Mouse (Mus musculus) kidney, adult 9 months (tissue): Measurements from ENCODE around the gene Gabbr1.
"Not testable (repeated sequence)": the region's sequence is repeated elsewhere in the genome, so short reads cannot be mapped to it uniquely, and the experiment has no call there.

ENCODE experiments used
- DNase-seq: peaks from one replicate; pipeline ENCODE4 v3.0.0; 2022

The Gabbr1 gene

DNA sequence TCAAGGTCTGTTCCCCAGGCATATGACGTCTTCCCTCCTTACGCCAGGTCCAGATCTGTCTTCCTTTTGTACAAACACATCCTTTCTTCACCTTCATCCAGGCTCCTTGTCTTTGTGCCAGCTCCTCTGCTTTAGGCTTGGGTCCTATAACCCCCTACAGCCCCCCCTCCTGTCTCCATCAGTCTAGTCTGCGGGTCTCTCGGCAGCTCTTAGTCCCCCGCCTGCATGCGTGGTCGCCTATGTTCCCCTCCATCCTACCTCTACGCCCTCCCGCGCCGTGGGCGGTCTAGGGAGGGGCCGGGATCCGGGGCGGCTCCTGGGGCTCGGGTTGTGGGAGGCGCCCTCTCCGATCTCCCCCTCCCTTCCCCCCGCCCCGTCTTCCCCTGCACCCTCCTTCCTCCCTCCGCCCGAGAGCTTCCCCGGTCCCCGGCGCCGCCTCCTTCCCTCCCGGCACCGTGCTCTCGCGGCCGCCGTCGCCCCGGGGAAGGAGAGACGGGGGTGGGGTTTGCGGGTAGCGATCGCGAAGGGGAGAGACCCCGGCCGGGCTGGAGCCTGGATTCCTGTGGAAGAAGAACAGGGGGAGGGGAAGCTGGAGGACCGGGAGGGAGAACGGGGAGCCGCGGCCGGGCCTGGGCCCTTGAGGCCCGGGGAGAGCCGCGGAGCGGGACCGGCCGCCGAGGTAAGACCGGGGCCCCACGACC lies at the start of gene Gabbr1:
Gabbr1 (plus strand) TSS at position 356 of the 701 bp plus-strand sequence.
- peak; percentile 67 for DNase-seq

DNA sequence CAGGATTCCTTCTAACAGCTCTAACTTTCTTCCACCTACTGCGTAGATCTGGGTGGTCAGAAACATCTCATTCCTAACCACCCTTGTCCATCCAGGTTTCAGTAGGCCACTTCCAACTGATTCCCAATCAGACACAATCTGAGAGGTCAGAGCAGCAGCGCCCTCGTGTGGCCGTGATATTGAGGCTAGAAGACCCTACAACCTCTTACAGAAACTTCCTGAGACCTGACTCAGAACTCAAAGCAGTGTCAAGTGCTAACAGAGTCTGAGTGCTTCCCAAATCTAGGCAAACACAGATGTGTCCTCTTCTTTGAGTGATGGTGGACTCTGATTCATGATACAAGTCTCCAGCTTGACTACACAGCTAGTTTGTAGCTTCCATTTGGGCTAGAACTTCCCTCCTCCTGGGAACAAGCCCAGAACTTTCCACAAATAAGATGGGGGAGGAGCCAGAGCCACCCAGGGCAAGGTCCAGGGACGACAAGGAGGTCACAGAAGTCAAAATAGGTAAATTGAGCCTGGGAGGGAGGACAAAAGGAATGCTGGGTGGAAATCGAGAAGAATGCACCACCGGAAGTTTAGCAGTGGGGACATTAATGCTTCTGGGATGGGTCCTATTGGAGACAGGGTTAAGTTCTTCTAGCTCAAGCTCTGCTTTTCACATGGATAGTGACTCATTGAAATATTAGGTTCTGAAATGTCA lies 48.6 kb upstream of the Gabbr1 start:
- DNase-seq, result peak; percentile 76

DNA sequence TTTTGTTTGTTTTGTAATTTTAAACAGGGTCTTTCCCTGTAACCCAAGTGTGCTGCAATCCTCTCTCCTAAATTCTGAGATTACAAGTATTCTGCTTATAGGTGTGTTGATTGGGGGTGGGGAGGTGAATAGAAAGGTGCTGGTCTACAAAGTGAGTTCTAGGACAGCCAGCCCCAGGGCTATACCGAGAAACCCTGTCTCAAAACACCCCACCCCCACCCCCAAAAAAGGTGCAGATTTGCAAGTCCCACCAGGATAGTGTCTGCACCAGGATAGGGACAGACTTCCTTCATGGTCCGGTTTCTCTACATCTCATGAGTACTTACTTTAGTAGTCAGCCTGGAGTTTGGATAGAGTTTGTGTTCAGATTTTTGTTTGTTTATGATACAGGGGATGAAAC lies 47.3 kb upstream of the Gabbr1 start:
- DNase-seq, result no peak

GRCm38 (mm10) chr17:37000863-37001262 lies 44.9 kb upstream of the Gabbr1 start, which contains the start of gene Zfp57:
TSS of gene Zfp57 (plus strand) at chr17:37001163.
- DNase-seq, result no peak

- peak; percentile 58 for DNase-seq
These were observed 43.1 kb upstream of the Gabbr1 start for GRCm38 (mm10) chr17:37002364-37003330.

DNA sequence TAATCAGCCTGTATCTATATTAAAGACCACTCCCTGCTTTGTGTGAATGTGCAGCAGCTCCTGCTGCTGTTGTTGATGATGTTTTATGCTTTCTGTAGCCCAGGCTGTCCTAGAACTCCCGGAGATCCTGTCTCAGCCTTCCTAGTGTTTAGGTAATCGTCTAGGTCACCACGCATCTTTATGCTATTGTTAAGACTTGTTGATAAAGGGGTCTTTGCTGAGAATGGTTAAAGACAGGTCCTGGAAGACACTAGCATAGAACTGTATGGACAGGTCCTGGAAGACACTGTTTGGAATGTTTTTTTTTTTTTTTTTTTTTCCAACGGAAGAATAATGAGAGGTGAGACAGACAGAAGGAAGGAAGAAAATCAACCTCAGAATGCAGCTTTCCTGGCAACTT lies 42.4 kb upstream of the Gabbr1 start:
- no peak for DNase-seq

DNA sequence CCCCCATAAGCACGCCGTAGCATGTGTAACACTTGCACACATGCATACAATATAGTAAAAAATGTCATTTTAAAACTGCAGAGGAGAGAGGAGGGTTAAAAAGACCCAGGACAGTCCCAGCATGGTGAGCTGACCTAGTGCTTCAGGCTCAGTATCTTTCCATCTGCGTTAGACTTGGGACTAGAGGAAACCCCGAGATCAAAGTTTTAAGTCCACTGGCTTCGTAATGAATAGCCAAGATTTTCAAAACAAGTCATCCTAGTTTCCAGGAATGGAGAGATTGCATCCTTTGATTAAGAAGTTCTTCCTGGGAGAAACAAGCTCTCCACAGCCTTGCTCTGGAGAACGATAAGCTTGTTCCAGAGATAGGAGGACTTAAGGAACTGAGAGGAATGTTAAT lies 37.6 kb upstream of the Gabbr1 start:
- peak; percentile 59 for DNase-seq

DNA sequence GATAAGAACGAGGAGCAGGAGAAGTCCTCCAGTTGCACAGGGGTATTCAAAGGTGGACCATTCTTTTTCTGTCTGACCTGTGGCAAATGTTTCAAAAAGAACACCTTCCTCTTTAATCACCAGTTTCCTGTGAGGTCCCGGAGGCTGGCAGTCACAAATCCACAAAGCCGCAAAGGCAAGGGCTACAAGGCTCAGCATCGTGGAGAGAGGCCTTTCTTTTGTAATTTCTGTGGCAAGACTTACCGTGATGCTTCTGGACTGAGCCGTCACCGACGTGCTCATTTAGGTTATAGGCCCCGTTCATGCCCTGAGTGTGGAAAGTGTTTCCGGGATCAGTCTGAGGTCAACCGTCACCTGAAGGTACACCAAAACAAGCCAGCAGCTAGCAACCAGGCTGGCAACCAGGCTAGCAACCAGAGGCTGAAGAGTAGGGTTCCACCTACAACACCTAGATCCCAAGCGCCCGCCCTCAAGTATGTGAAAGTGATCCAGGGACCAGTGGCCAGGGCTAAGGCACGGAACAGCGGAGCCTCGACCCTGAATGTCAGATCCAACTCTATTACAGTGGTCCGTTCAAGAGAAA lies 36.2 kb upstream of the Gabbr1 start:
- no peak for DNase-seq

DNA sequence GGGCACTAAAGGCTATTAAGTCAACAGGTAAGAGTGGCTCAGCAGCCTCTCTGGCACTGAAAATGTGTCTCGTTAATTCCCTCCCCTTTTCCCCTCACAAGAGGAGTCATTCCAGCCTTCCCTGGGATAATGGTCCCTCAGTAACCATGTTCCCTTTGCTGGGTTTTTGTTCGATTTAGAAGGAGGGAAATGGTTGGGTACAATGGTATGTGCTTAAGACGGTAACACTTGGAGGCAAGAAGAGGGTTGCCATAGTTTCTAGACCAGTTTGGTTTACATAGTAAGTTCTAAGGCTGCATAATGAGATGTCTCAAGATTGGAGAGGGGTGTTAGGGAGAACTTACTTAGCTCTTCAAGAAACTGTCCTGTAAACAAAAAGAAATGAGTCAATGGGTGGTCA lies 34.0 kb upstream of the Gabbr1 start:
- DNase-seq, result no peak

- DNase-seq, result no peak
These were observed 33.6 kb upstream of the Gabbr1 start for GRCm38 (mm10) chr17:37012141-37012540.

DNA sequence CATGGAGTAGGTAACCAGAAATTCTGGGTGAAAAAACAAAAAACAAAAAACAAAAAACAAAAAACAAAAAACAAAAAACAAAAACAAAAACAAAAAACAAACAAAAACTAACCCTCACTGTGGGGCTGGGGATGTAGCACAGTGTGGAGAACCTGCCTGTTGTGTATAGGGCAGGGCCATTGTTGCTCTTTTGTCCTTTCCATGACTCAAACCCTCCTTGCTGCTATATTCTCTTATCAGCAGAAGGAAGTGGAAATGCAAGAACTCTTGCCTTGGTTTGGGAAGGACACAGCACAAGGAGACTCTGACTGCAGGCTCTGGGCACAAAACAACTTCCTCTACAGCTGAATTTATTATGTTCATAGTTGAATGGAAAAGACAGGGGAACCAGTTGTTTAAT lies 29.4 kb upstream of the Gabbr1 start:
- DNase-seq, result no peak

DNA sequence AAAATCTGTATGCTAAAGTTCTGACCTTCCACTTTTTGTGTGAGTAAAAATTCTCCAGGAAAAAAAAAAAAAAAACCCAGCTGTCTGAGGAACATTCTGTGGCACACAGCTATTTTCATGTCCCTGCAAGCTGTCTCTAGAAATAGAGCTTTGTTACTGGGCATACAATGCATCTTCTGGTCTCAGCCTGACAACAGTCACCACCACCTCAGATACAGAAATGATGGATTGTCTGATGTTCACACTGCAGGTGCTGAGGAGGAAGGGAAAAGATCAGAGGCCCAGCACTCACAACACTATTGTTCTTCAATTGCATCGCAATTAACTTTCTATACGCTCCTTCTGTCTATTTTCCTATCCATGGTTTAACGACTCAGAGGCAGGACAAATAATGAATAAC lies 27.4 kb upstream of the Gabbr1 start:
- DNase-seq, result no peak

DNA sequence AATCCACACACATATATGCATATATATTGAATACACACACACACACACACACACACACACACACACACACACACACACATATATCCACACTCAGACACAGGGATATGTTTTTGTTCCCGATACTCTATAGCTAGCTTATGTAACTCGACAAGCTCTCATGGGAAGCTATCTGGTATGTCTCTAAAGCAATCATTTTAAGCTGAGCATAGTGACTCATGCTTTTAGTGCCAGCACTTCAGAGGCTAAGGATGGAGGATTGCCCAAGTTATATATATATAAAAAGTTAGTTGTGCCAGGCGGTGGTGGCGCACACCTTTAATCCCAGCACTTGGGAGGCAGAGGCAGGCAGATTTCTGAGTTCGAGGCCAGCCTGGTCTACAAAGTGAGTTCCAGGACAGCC lies 26.5 kb upstream of the Gabbr1 start:
- DNase-seq, result not testable (repeated sequence)

DNA sequence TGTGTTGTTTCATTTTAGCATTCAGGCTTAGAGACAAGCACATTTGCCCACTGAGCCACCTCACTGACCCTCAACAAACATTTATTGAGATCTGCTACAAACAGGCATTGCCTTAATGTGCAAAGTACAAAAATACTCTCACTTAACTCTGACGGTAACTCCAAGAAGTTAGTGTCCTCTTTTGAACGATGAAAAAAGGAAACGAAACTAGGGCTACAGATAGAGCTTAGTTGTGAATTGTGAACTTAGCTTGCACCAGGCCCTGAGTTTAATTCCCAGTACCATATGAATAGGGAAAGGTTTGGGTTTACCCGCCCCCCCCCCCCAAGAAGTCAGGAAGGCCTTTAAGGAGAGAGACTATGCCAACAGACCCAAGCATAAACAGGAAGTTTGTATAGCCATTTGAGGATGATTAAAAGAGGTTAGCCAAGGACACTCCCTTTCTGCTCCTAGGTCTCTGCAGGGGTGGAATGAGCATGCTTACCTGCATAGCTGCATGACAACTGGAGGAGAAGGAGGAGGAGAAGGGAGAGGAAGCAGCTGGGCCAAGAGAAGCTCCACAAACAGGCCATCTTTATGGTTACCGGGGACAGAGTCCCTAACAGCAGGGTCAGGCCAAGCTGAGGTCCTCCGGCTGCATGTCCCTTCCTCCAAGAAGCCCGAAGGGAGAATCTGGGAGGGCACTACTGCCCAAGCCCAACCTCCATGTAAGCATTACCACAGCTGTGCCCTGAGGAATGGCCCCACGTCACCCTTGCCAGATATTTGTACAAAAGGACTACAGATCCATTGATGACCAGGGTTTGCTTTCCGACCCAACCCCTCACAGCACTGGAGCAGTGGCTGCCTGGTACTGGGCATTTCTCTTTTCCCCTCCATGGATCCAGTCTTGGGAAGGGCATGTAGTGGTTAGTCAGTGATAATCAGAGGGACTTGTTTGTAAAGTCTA lies 22.9 kb upstream of the Gabbr1 start, which contains the start of gene Mog:
Mog (minus strand) TSS at position 771 of the 949 bp plus-strand sequence.
- no peak for DNase-seq

DNA sequence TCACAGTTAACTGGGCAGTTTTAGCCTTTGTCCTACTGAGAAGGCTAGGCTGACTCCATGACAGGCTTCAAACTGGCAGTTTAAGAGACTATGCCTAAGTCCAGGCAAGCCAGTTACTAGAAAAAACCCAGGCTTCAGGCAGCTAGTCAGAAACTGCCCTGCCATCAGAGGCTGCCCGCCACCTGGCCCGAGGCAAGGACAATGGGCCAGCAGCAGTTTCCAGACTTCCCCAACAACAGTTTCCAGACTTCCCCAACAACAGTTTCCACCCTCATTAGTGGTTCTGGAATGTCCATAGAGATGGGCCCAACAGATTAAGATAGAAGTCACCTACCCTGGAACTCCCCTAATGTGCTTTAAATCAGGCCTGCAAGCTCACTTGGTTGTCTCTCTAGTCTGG lies 19.3 kb upstream of the Gabbr1 start:
- no peak for DNase-seq

DNA sequence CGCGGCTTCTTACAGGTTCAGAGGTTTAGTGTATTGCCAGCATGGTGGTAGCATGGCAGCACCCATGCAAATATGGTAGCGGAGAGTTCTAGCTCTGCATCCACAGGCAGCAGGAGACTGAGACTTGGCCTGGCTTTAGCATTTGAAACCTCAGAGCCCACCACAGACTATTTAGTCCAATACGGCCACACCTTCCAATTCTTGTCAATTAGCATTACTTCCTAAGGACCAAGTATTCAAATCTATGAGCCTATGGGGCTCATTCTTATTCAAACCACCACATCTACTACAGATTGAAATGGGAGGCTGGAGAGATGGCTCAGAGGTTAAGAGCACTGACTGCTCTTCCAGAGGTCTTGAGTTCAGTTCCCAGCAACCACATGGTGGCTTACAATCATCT lies 18.3 kb upstream of the Gabbr1 start:
- DNase-seq, result no peak

- no peak for DNase-seq
These were observed 17.6 kb upstream of the Gabbr1 start for GRCm38 (mm10) chr17:37028212-37028611.

DNA sequence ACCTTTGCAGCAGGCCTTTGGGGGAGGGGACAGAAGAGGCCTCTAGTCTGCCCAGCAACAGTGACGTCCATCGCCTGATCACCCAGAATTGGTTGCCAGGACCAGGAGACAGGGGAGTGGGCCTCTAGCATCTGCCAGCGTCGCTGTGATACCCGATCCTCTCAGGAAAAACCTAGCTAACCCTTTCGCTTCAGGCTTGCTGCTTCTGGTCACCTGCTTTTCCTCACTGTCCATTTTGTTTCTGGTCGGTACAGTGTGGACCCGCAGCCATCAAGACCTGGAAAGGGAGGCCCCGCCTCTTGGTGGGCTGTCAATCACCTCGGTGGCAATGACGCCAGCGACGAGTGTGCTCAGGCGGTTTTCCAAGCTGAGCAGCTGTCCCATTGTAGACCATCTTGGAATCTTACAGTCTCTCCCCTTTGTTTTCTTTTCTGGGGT lies 17.1 kb upstream of the Gabbr1 start:
- DNase-seq, result peak; percentile 90

DNA sequence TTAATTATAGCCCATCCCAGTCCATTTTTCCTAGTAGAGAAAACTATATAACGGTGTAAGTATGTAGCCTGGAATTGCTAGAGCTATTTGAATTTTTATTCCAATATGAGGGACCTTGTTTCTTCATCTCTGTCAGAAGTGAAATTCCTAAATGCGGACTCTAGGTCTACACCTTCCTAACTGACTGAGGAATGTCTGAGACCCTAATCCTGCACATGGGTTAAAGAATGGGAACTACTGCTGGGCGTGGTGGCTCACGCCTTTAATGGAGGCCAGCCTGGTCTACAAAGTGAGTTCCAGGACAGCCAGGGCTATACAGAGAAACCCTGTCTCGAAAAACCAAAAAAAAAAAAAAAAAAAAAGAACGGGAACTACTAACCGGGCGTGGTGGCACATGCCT lies 16.6 kb upstream of the Gabbr1 start:
- no peak for DNase-seq

- DNase-seq, result no peak
These were observed 6.5 kb upstream of the Gabbr1 start for GRCm38 (mm10) chr17:37039127-37039894.
